Mouse (Mus musculus): Measurements from ENCODE around the gene Nmur1.
"Not testable (repeated sequence)": the region's sequence is repeated elsewhere in the genome, so short reads cannot be mapped to it uniquely, and the experiment has no call there.

The Nmur1 gene

GRCm38 (mm10) chr1:86354186-86354585 lies 71.8 kb downstream of the Nmur1 start:
- no peak for DNase-seq

- no peak for DNase-seq
Measured at GRCm38 (mm10) chr1:86350576-86350975, 75.5 kb downstream of the Nmur1 start.

- no peak for DNase-seq
Measured at GRCm38 (mm10) chr1:86349696-86350095, 76.3 kb downstream of the Nmur1 start.

GRCm38 (mm10) chr1:86349201-86349600 lies 76.8 kb downstream of the Nmur1 start:
- no peak for DNase-seq

GRCm38 (mm10) chr1:86348801-86349200 lies 77.2 kb downstream of the Nmur1 start:
- no peak for DNase-seq

- DNase-seq = no peak
Measured at GRCm38 (mm10) chr1:86348083-86348482, 77.9 kb downstream of the Nmur1 start.

GRCm38 (mm10) chr1:86347716-86348045 lies 78.3 kb downstream of the Nmur1 start:
- no peak for DNase-seq

- no peak for DNase-seq
Measured at GRCm38 (mm10) chr1:86346851-86347715, 78.9 kb downstream of the Nmur1 start.

- no peak for DNase-seq
Measured at GRCm38 (mm10) chr1:86345956-86346355, 80.1 kb downstream of the Nmur1 start.

GRCm38 (mm10) chr1:86345069-86345468 lies 81.0 kb downstream of the Nmur1 start:
- DNase-seq = no peak

- no peak for DNase-seq
Measured at GRCm38 (mm10) chr1:86343969-86344861, 81.8 kb downstream of the Nmur1 start.

GRCm38 (mm10) chr1:86343087-86343645 lies 82.9 kb downstream of the Nmur1 start:
- DNase-seq = no peak

- no peak for DNase-seq
Measured at GRCm38 (mm10) chr1:86342371-86342770, 83.7 kb downstream of the Nmur1 start.

- DNase-seq = not testable (repeated sequence)
Measured at GRCm38 (mm10) chr1:86341096-86341495, 84.9 kb downstream of the Nmur1 start.

- peak; percentile 63 for DNase-seq
Measured at GRCm38 (mm10) chr1:86339156-86339812, 86.7 kb downstream of the Nmur1 start.

GRCm38 (mm10) chr1:86336330-86336729 lies 89.7 kb downstream of the Nmur1 start:
- no peak for DNase-seq

All from right cerebral cortex, postnatal 25 days (tissue).